21 mouse cellular contexts compared by ENCODE assay signal in genomic region chr7:118652572-118653295, GRCm38 (mm10). TPM values are rescaled to one million over a fixed set of nuclear protein-coding genes. Genes with fewer than 3 reads are reported as not detected.
DNase-seq lines count a peak whose midpoint lies in the region; ATAC-seq and TF ChIP-seq lines count a peak whose summit lies in the region.
"Had no signal": no experiment of that assay in that cellular context is flagged by ENCODE, and none has a peak within 500 bp of the region (broad histone marks: within the 10 kb centered on the region; RNA-seq: fewer than 3 reads in every experiment).

No protein-coding gene starts in this region.

- no peaks in the 10 kb centered on the region for H3K9me3 ChIP-seq in intestine, postnatal 0 days (ENCODE audit: control insufficient read depth)
- H3K9me3 ChIP-seq in intestine, embryonic 15.5 days = no peaks in the 10 kb centered on the region
- H3K9me3 ChIP-seq: heart, embryonic 12.5 days; kidney, embryonic 15.5 days; neural tube, embryonic 12.5 days had no signal

- WGBS in intestine, postnatal 0 days = 84% methylated on average over 6 of the region's 6 CpGs
- WGBS in intestine, embryonic 15.5 days = 83% methylated on average over 6 of the region's 6 CpGs

- H3K27me3 ChIP-seq in intestine, postnatal 0 days (replicated peaks; ENCODE audit: control insufficient read depth, insufficient read depth, low read length) = no peaks in the 10 kb centered on the region
- H3K27me3 ChIP-seq in intestine, embryonic 15.5 days (replicated peaks) = no peaks in the 10 kb centered on the region
- H3K27me3 ChIP-seq: kidney, embryonic 15.5 days; neural tube, embryonic 12.5 days had no signal

- no peak overlapping the region for H3K4me3 ChIP-seq in intestine, postnatal 0 days (ENCODE audit: low read depth, low read length)
- H3K4me3 ChIP-seq in intestine, embryonic 15.5 days (replicated peaks) = no peak overlapping the region
- H3K4me3 ChIP-seq: heart, embryonic 12.5 days; kidney, embryonic 15.5 days; layer of hippocampus, adult 2 months; neural tube, embryonic 12.5 days had no signal

- H3K4me1 ChIP-seq in intestine, postnatal 0 days (replicated peaks; ENCODE audit: control insufficient read depth, insufficient read depth, low read length) = no peaks in the 10 kb centered on the region
- no peaks in the 10 kb centered on the region for H3K4me1 ChIP-seq in intestine, embryonic 15.5 days (replicated peaks)
- H3K4me1 ChIP-seq: heart, embryonic 12.5 days; neural tube, embryonic 12.5 days had no signal

- H3K27ac ChIP-seq in intestine, postnatal 0 days (ENCODE audit: low read depth, low read length) = no peak overlapping the region
- no peak overlapping the region for H3K27ac ChIP-seq in intestine, embryonic 15.5 days
- H3K27ac ChIP-seq: hindbrain, postnatal 0 days; kidney, embryonic 15.5 days; layer of hippocampus, adult 2 months; neural tube, embryonic 12.5 days had no signal

- peaks cover 33% of the 10 kb centered on the region for H3K36me3 ChIP-seq in intestine, postnatal 0 days (ENCODE audit: control insufficient read depth, insufficient read depth)
- no peaks in the 10 kb centered on the region for H3K36me3 ChIP-seq in intestine, embryonic 15.5 days
- H3K36me3 ChIP-seq: heart, embryonic 12.5 days; kidney, embryonic 15.5 days; neural tube, embryonic 12.5 days had no signal

- no peak for ATAC-seq in intestine, postnatal 0 days
- no peak for ATAC-seq in intestine, embryonic 15.5 days
- ATAC-seq: activated CD4-positive, CD25-positive, alpha-beta regulatory T cell, adult 4 months; hindbrain, postnatal 0 days had no signal

- no peak overlapping the region for H3K9ac ChIP-seq in intestine, postnatal 0 days (ENCODE audit: low read depth, low read length)
- no peak overlapping the region for H3K9ac ChIP-seq in intestine, embryonic 15.5 days
- H3K9ac ChIP-seq: heart, embryonic 12.5 days; kidney, embryonic 15.5 days; lung, embryonic 14.5 days; neural tube, embryonic 12.5 days had no signal

- DNase-seq in A20 (ENCODE audit: low read depth, low spot score) (peak; percentile 46), ZHBTc4 (ENCODE audit: low read depth, low spot score) (peak; percentile 80)
- DNase-seq in cerebellum, postnatal 25 days = peak; percentile 57 to 70
- no peak for DNase-seq in spleen, postnatal 4 days (ENCODE audit: low spot score in 2 of 2)
- DNase-seq in heart, postnatal 10 days = no peak
- DNase-seq in kidney, adult 11 months = no peak
- DNase-seq: adrenal gland, postnatal 25 days; gastrocnemius, postnatal 25 days; heart, postnatal 4 days; lung, embryonic 14.5 days had no signal

- intact Hi-C loops in heart, postnatal 10 days (cut with DNase I) = no loop called here

- 0 out of 2 replicates have a peak, but pooled peaks have one; percentile 9 for TF ChIP-seq CTCF in intestine, postnatal 0 days (IDR thresholded peaks at IDR 0.05; ENCODE audit: low read depth)

- no peak overlapping the region for H3K4me2 ChIP-seq in intestine, postnatal 0 days (replicated peaks; ENCODE audit: low read depth)
- H3K4me2 ChIP-seq in intestine, embryonic 15.5 days (replicated peaks) = no peak overlapping the region
- H3K4me2 ChIP-seq: heart, embryonic 12.5 days; kidney, embryonic 15.5 days; liver, embryonic 11.5 days; lung, embryonic 14.5 days; neural tube, embryonic 12.5 days had no signal

RNA-seq across cellular contexts. Expression of gene Gde1, which starts 52.8 kb away (rescaled TPM):
- polyA plus RNA-seq in intestine, postnatal 0 days (2015; fragmentation: Nextera tagmentation; extraction: Ambion mirVana) = 120 and 136 TPM in 2 replicates
- polyA plus RNA-seq in intestine, embryonic 15.5 days (2015; fragmentation: Nextera tagmentation; extraction: Ambion mirVana) = 124 and 127 TPM in 2 replicates
- 10 to 100 TPM; 30.0 to 38.2 TPM for total RNA-seq in heart, postnatal 10 days (2021)

RNA-seq across cellular contexts. Expression of gene Tmc5, which starts 55.6 kb away (rescaled TPM):
- polyA plus RNA-seq in intestine, postnatal 0 days (2015; fragmentation: Nextera tagmentation; extraction: Ambion mirVana) = 48.1 and 49.0 TPM in 2 replicates
- polyA plus RNA-seq in intestine, embryonic 15.5 days (2015; fragmentation: Nextera tagmentation; extraction: Ambion mirVana) = 9.6 and 11.3 TPM in 2 replicates
- total RNA-seq in heart, postnatal 10 days (2021) = 1 to 10 TPM in 1 of 2 experiments, under 1 TPM in 1; 0.89 to 1.2 TPM
- total RNA-seq: megakaryocyte-erythroid progenitor cell, adult 5-6 weeks had no signal
- polyA plus RNA-seq: activated CD4-positive, CD25-positive, alpha-beta regulatory T cell, adult 4 months; C2C12; liver, embryonic 11.5 days had no signal

RNA-seq across cellular contexts. Expression of gene Ccp110, which starts 59.6 kb away (rescaled TPM):
- polyA plus RNA-seq in intestine, postnatal 0 days (2015; fragmentation: Nextera tagmentation; extraction: Ambion mirVana) = 2.8 and 3.1 TPM in 2 replicates
- 10.0 and 10.7 TPM in 2 replicates for polyA plus RNA-seq in intestine, embryonic 15.5 days (2015; fragmentation: Nextera tagmentation; extraction: Ambion mirVana)
- total RNA-seq in heart, postnatal 10 days (2021) = 1 to 10 TPM; 4.1 to 4.8 TPM

Comparison
In these comparisons a context has a peak if more than half of its experiments do, and no peak if none do; other contexts are left out.
1. DNase-seq: peak in A20 (single experiment), ZHBTc4 (single experiment) and cerebellum, postnatal 25 days (2 of 2); none in spleen, postnatal 4 days (0 of 2), heart, postnatal 10 days (0 of 2) and kidney, adult 11 months (single experiment).